ENCODE assay signal across 30 mouse cellular contexts in genomic region chr5:35076369-35076768, GRCm38 (mm10). TPM values are rescaled to one million over a fixed set of nuclear protein-coding genes. Genes with fewer than 3 reads are reported as not detected.
"Had no signal": no experiment of that assay in that cellular context is flagged by ENCODE, and none has a peak within 500 bp of the region (broad histone marks: within the 10 kb centered on the region; RNA-seq: fewer than 3 reads in every experiment).

No protein-coding gene starts in this region.

- ATAC-seq: liver, embryonic 12.5 days; liver, postnatal 0 days; lung, postnatal 0 days; midbrain, embryonic 13.5 days; midbrain, embryonic 15.5 days; midbrain, embryonic 16.5 days had no signal

- H3K4me1 ChIP-seq: liver, embryonic 12.5 days; liver, embryonic 13.5 days; liver, embryonic 15.5 days; lung, embryonic 15.5 days; midbrain, embryonic 15.5 days; neural tube, embryonic 12.5 days had no signal

- H3K4me3 ChIP-seq: left cerebral cortex, adult 2 months; limb, embryonic 10.5 days; limb, embryonic 12.5 days; limb, embryonic 13.5 days; limb, embryonic 15.5 days; liver, embryonic 12.5 days; liver, embryonic 13.5 days; liver, embryonic 15.5 days; lung, embryonic 15.5 days; midbrain, embryonic 10.5 days; midbrain, embryonic 12.5 days; midbrain, embryonic 13.5 days; midbrain, embryonic 15.5 days; myocyte; neural tube, embryonic 12.5 days had no signal

- H3K36me3 ChIP-seq: limb, embryonic 10.5 days; limb, embryonic 12.5 days; limb, embryonic 13.5 days; limb, embryonic 15.5 days; liver, embryonic 12.5 days; liver, embryonic 13.5 days; liver, embryonic 15.5 days; lung, embryonic 15.5 days; midbrain, embryonic 10.5 days; midbrain, embryonic 12.5 days; midbrain, embryonic 13.5 days; midbrain, embryonic 15.5 days; neural tube, embryonic 12.5 days had no signal

- DNase-seq: liver; liver, embryonic 13.5 days; liver, postnatal 0 days; lung, adult 18-20 months; lung, adult 2 months; lung, postnatal 10 days; lung, postnatal 14 days; lung, postnatal 36 days; lung, postnatal 4 days; midbrain, embryonic 14.5 days had no signal

- H3K9me3 ChIP-seq: limb, embryonic 10.5 days; limb, embryonic 12.5 days; limb, embryonic 13.5 days; limb, embryonic 15.5 days; liver, embryonic 12.5 days; liver, embryonic 13.5 days; liver, embryonic 15.5 days; lung, embryonic 15.5 days; midbrain, embryonic 10.5 days; midbrain, embryonic 12.5 days; midbrain, embryonic 13.5 days; midbrain, embryonic 15.5 days; neural tube, embryonic 12.5 days had no signal

RNA-seq across cellular contexts. Expression of gene Dok7, which starts 19.8 kb away (rescaled TPM):
- total RNA-seq: liver, adult 2 months; megakaryocyte-erythroid progenitor cell, adult 5-6 weeks; monocyte, adult 5-6 weeks had no signal
- polyA plus RNA-seq: liver, adult 2 months; liver, embryonic 12.5 days had no signal

RNA-seq across cellular contexts. Expression of gene Hgfac, which starts 35.1 kb away (rescaled TPM):
- total RNA-seq: monocyte, adult 5-6 weeks had no signal
- polyA plus RNA-seq: macrophage had no signal
